Mouse (Mus musculus) cortical plate, adult 2 months (tissue): ENCODE results near the gene Slc12a1.

ENCODE experiments used
- CTCF ChIP-seq: fragments of 200-500 bp; IDR thresholded peaks from 2 replicates; pipeline ENCODE4 v1.5.1; 2011; ENCODE audit warnings: mild to moderate bottlenecking, control low read depth, low read length; ENCODE audit not compliant: insufficient read depth; ENCODE audit errors: extremely low read depth
- POLR2A ChIP-seq: fragments of 200-500 bp; IDR thresholded peaks from 2 replicates; pipeline ENCODE4 v1.6.1; 2011; ENCODE audit warnings: mild to moderate bottlenecking, low read length, control low read depth; ENCODE audit not compliant: insufficient read depth; ENCODE audit errors: extremely low read depth

- TF ChIP-seq CTCF: no peak
- TF ChIP-seq POLR2A: no peak
Observed at GRCm38 (mm10) chr2:125254630-125255029, 102.3 kb downstream of the Slc12a1 start.
